Mouse (Mus musculus): Measurements from ENCODE around the gene Slc45a3. TPM values are rescaled to one million over a fixed set of nuclear protein-coding genes. Genes with fewer than 3 reads are reported as not detected.
A peak's percentile ranks its signal among the peaks of the same experiment; 100 is the strongest.

The Slc45a3 gene
- polyA plus RNA-seq, 1 experiment from 2014 or later: 1.7 TPM

- 80% methylated on average over 5 of the region's 5 CpGs for WGBS
- no peak overlapping the region for H3K9ac ChIP-seq
- no peak overlapping the region for H3K4me3 ChIP-seq
- H3K4me2 ChIP-seq: no peak overlapping the region
- no peaks in the 10 kb centered on the region for H3K36me3 ChIP-seq
- H3K27ac ChIP-seq (ENCODE audit: poor library complexity, severe bottlenecking): no peak overlapping the region
- H3K27me3 ChIP-seq (replicated peaks): peaks cover 33% of the 10 kb centered on the region
- H3K9me3 ChIP-seq (replicated peaks): no peaks in the 10 kb centered on the region
- H3K4me1 ChIP-seq (replicated peaks): peaks cover 15% of the 10 kb centered on the region
- ATAC-seq (ENCODE audit: insufficient number of reproducible peaks, low FRiP score): no peak
Observed at GRCm38 (mm10) chr1:131976886-131977285, 14.1 kb downstream of the Slc45a3 start.

GRCm38 (mm10) chr1:131980471-131980870, 17.7 kb downstream of the Slc45a3 start:
- H3K27me3 ChIP-seq (replicated peaks): peaks cover 15% of the 10 kb centered on the region
- ATAC-seq (ENCODE audit: insufficient number of reproducible peaks, low FRiP score): no peak
- WGBS: 32% methylated on average over 2 of the region's 2 CpGs
- no peak overlapping the region for H3K27ac ChIP-seq (ENCODE audit: poor library complexity, severe bottlenecking)
- no peaks in the 10 kb centered on the region for H3K4me1 ChIP-seq (replicated peaks)
- H3K36me3 ChIP-seq: no peaks in the 10 kb centered on the region
- no peak overlapping the region for H3K4me2 ChIP-seq
- H3K4me3 ChIP-seq: no peak overlapping the region
- no peak overlapping the region for H3K9ac ChIP-seq
- no peaks in the 10 kb centered on the region for H3K9me3 ChIP-seq (replicated peaks)

- Histone ChIP-seq H3K27ac (ENCODE audit: poor library complexity, severe bottlenecking) (no peak overlapping the region), H3K4me3 (no peak overlapping the region), H3K36me3 (no peaks in the 10 kb centered on the region), H3K9ac (no peak overlapping the region), H3K27me3 (replicated peaks) (peaks cover 11% of the 10 kb centered on the region), H3K4me1 (replicated peaks) (no peaks in the 10 kb centered on the region), H3K9me3 (replicated peaks) (no peaks in the 10 kb centered on the region), H3K4me2 (no peak overlapping the region)
- 50% methylated on average over 12 of the region's 12 CpGs for WGBS
- peak; percentile 37; the same call in 1 of the 2 replicates for ATAC-seq (ENCODE audit: insufficient number of reproducible peaks, low FRiP score)
Observed at GRCm38 (mm10) chr1:131981378-131982013, 18.7 kb downstream of the Slc45a3 start.

- WGBS: 13% methylated on average over 5 of the region's 5 CpGs
- H3K36me3 ChIP-seq: no peaks in the 10 kb centered on the region
- H3K27me3 ChIP-seq (replicated peaks): no peaks in the 10 kb centered on the region
- H3K9ac ChIP-seq: no peak overlapping the region
- H3K4me3 ChIP-seq: no peak overlapping the region
- H3K4me2 ChIP-seq: no peak overlapping the region
- no peak overlapping the region for H3K27ac ChIP-seq (ENCODE audit: poor library complexity, severe bottlenecking)
- no peaks in the 10 kb centered on the region for H3K9me3 ChIP-seq (replicated peaks)
- 0 out of 2 replicates have a peak, but pooled peaks have one; percentile 44 for ATAC-seq (ENCODE audit: insufficient number of reproducible peaks, low FRiP score)
- H3K4me1 ChIP-seq (replicated peaks): no peaks in the 10 kb centered on the region
Observed at GRCm38 (mm10) chr1:131982907-131983306, 20.1 kb downstream of the Slc45a3 start.

GRCm38 (mm10) chr1:131983806-131984205, 21.0 kb downstream of the Slc45a3 start:
- ATAC-seq (ENCODE audit: insufficient number of reproducible peaks, low FRiP score): no peak
- no peak overlapping the region for H3K9ac ChIP-seq
- no peaks in the 10 kb centered on the region for H3K4me1 ChIP-seq (replicated peaks)
- no peaks in the 10 kb centered on the region for H3K9me3 ChIP-seq (replicated peaks)
- no peaks in the 10 kb centered on the region for H3K27me3 ChIP-seq (replicated peaks)
- WGBS: 86% methylated on average over 2 of the region's 2 CpGs
- no peak overlapping the region for H3K4me2 ChIP-seq
- no peaks in the 10 kb centered on the region for H3K36me3 ChIP-seq
- no peak overlapping the region for H3K27ac ChIP-seq (ENCODE audit: poor library complexity, severe bottlenecking)
- H3K4me3 ChIP-seq: no peak overlapping the region

GRCm38 (mm10) chr1:131987432-131987831, 24.7 kb downstream of the Slc45a3 start:
- no peaks in the 10 kb centered on the region for H3K36me3 ChIP-seq
- ATAC-seq (ENCODE audit: insufficient number of reproducible peaks, low FRiP score): no peak
- no peak overlapping the region for H3K9ac ChIP-seq
- H3K4me2 ChIP-seq: 0 out of 2 replicates have a peak overlapping the region, but pooled peaks have one; percentile 20
- no peaks in the 10 kb centered on the region for H3K9me3 ChIP-seq (replicated peaks)
- no peak overlapping the region for H3K4me3 ChIP-seq
- no peaks in the 10 kb centered on the region for H3K27me3 ChIP-seq (replicated peaks)
- no peaks in the 10 kb centered on the region for H3K4me1 ChIP-seq (replicated peaks)
- WGBS: 56% methylated on average over 15 of the region's 15 CpGs
- H3K27ac ChIP-seq (ENCODE audit: poor library complexity, severe bottlenecking): no peak overlapping the region

GRCm38 (mm10) chr1:131989476-131989875, 26.7 kb downstream of the Slc45a3 start:
- Histone ChIP-seq H3K27me3 (replicated peaks) (no peaks in the 10 kb centered on the region), H3K4me2 (no peak overlapping the region), H3K36me3 (no peaks in the 10 kb centered on the region), H3K4me1 (replicated peaks) (no peaks in the 10 kb centered on the region), H3K9me3 (replicated peaks) (no peaks in the 10 kb centered on the region), H3K27ac (ENCODE audit: poor library complexity, severe bottlenecking) (no peak overlapping the region), H3K9ac (no peak overlapping the region), H3K4me3 (no peak overlapping the region)
- WGBS: 82% methylated on average over 4 of the region's 4 CpGs
- ATAC-seq (ENCODE audit: insufficient number of reproducible peaks, low FRiP score): no peak

- H3K27ac ChIP-seq (ENCODE audit: poor library complexity, severe bottlenecking): no peak overlapping the region
- WGBS: 76% methylated on average over 9 of the region's 9 CpGs
Observed at GRCm38 (mm10) chr1:131990083-131990760, 27.5 kb downstream of the Slc45a3 start.

GRCm38 (mm10) chr1:131992561-131993001, 29.8 kb downstream of the Slc45a3 start:
- WGBS: 73% methylated on average over 7 of the region's 7 CpGs
- no peaks in the 10 kb centered on the region for H3K9me3 ChIP-seq (replicated peaks)
- H3K9ac ChIP-seq: no peak overlapping the region
- no peaks in the 10 kb centered on the region for H3K36me3 ChIP-seq
- H3K4me1 ChIP-seq (replicated peaks): no peaks in the 10 kb centered on the region
- no peak overlapping the region for H3K4me3 ChIP-seq
- no peaks in the 10 kb centered on the region for H3K27me3 ChIP-seq (replicated peaks)
- H3K4me2 ChIP-seq: no peak overlapping the region
- H3K27ac ChIP-seq (ENCODE audit: poor library complexity, severe bottlenecking): no peak overlapping the region
- ATAC-seq (ENCODE audit: insufficient number of reproducible peaks, low FRiP score): no peak

More at GRCm38 (mm10) chr1:131990083-131990760, 27.5 kb downstream of the Slc45a3 start:
- no peaks in the 10 kb centered on the region for H3K36me3 ChIP-seq
- ATAC-seq (ENCODE audit: insufficient number of reproducible peaks, low FRiP score): no peak
- H3K4me2 ChIP-seq: no peak overlapping the region
- no peak overlapping the region for H3K9ac ChIP-seq
- H3K4me3 ChIP-seq: no peak overlapping the region
- H3K9me3 ChIP-seq (replicated peaks): no peaks in the 10 kb centered on the region
- H3K4me1 ChIP-seq (replicated peaks): no peaks in the 10 kb centered on the region
- no peaks in the 10 kb centered on the region for H3K27me3 ChIP-seq (replicated peaks)

- Histone ChIP-seq H3K27ac (ENCODE audit: poor library complexity, severe bottlenecking) (no peak overlapping the region), H3K4me1 (replicated peaks) (no peaks in the 10 kb centered on the region), H3K9me3 (replicated peaks) (no peaks in the 10 kb centered on the region), H3K27me3 (replicated peaks) (no peaks in the 10 kb centered on the region), H3K36me3 (no peaks in the 10 kb centered on the region), H3K9ac (no peak overlapping the region), H3K4me3 (no peak overlapping the region), H3K4me2 (no peak overlapping the region)
- 81% methylated on average over 12 of the region's 12 CpGs for WGBS
- no peak for ATAC-seq (ENCODE audit: insufficient number of reproducible peaks, low FRiP score)
Observed at GRCm38 (mm10) chr1:131993169-131994040, 30.6 kb downstream of the Slc45a3 start.

GRCm38 (mm10) chr1:131995062-131995461, 32.3 kb downstream of the Slc45a3 start:
- ATAC-seq (ENCODE audit: insufficient number of reproducible peaks, low FRiP score): no peak
- Histone ChIP-seq H3K4me1 (replicated peaks) (no peaks in the 10 kb centered on the region), H3K36me3 (no peaks in the 10 kb centered on the region), H3K4me3 (no peak overlapping the region), H3K9me3 (replicated peaks) (no peaks in the 10 kb centered on the region), H3K4me2 (no peak overlapping the region), H3K9ac (no peak overlapping the region), H3K27me3 (replicated peaks) (no peaks in the 10 kb centered on the region), H3K27ac (ENCODE audit: poor library complexity, severe bottlenecking) (no peak overlapping the region)
- 29% methylated on average over 4 of the region's 4 CpGs for WGBS

All from heart, embryonic 12.5 days (tissue).